Mouse (Mus musculus) lung, postnatal 25 days (tissue): ENCODE data around the gene Col27a1.

ENCODE experiments used
- DNase-seq: peaks from one replicate; pipeline ENCODE4 v3.0.0; 2022; ENCODE audit warnings: low spot score

The Col27a1 gene

DNA sequence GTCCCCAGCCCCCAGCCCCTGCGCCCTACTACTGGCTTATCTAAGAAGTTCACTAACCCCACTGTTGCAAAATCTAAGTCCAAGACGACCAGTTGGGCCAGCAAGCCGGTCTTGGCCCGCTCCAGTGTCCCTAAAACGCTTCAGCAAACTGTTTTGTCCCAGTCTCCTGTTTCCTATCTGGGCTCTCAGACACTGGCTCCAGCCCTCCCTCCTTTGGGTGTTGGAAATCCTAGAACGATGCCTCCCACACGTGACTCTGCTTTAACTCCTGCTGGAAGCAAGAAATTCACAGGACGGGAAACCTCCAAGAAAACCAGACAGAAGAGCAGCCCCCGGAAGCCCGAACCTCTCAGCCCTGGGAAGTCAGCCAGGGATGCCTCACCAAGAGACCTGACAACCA, 11.6 kb downstream of the Col27a1 start:
- no peak for DNase-seq

DNA sequence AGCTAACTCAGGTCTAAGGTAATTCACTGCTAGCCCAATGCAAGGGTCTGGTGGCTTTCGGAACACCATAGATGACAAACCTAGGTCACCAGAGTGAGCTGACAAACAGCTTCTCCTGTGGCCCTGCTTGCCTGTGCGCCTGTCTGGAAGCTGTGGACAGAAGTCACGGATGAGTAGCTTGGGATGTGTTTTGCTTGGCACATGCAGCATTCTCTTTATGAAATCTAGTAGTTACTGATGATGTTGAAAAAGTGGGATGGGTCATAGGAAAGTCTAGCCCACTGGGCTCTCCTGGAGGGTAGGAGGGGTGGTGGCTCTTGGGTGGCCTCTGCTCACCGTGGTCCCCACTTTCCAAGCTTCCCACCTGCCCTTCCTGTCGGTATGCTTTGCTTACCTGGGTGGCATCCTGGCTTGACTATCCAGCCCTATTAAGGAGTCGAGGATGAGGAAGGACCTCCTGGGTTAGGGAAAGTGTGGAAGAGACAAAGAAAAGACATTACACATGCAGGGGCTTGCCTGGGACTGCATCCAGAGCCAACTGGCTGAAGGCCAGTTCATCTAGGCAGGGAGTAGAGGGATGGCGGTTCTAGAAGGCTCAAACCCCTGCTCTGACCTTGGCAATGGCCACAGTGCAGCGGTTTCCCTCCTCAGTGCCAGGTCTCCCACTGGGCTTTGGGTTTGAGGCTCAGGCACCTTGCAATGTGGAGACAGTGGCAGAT, 12.5 kb downstream of the Col27a1 start:
- no peak for DNase-seq

DNA sequence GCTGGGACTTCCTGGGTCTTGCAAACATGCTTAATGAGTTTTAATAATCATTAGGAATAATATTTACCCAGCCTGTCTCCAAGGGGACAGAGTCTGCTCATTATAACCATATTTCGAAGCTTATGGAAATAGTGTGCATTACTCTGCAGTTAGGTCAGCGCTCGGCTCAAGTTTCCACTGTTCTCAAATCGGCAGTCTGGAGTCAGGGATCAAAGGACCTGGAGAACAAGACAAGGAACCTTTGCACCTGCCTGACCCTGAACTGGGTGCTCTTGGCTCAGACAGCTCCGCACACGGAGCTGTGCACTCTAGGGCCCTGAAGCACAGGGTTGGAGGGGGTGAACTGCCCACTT, 13.1 kb downstream of the Col27a1 start:
- no peak for DNase-seq

DNA sequence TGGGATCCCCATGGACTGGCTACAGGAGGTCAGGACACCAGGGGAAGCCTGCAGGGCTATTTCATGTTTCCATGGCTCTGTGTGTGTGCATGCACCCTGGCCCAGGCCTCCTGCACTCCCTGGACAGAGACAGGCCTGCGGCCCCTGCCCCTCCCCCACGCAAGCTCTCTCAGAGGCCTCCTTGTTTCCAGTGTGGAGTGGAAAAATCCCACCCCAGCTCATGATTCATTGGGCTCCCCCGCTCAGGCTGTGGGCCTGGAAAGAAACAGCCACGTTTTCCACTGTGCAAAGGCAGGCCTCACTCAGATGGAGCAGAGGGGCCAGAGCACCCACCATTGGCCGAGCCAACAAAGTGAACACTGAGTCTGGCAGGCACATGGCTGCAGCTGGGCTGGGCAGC, 15.1 kb downstream of the Col27a1 start:
- no peak for DNase-seq

DNA sequence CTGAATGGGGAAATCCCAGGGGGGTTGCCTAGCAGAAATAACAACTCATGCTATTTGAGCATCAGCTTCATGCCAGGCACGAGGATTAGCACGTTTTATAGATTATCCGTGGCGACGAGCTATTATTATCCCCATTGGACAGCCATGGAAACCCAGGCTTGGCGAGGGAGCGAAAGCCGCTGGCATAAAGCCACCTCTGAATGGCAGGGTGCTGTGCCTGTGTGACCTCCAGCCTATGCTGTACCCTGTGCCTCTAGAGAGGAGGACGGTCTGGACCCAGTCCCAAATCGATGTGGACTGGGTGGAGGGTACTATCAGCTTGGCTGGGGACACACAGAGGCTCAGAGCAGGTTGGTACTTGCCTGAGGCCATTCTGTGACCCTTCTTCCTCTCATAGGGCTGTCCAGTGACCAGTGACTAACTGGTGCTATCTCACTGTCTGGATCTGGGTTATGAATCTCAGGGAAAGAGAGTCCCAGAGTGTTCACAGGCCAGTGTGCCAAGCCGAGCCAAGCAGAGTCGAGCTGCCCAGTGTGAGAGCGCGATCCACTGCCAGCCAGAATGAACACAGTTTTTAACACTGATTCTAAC, 16.3 kb downstream of the Col27a1 start:
- DNase-seq: no peak

DNA sequence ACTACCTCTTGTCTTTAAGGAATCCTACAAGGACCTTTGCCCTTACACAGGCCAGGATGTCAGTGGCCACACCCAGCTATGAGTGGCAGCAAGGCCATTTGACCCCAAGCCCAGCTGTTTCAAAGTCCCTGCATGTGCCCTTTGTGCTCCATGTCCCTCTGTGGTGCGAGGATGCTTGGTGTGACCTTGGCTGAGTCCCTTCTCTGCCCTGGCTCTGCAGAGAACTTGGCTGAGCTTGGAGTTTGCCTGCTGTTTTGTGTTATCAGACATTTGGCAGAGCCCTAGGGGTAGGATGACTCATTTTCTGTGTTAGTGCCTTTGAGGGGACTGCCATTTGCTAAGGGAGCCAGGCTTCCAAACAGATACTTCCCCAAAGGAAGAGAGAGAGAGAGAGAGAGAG, 17.3 kb downstream of the Col27a1 start:
- DNase-seq: peak; percentile 49

DNA sequence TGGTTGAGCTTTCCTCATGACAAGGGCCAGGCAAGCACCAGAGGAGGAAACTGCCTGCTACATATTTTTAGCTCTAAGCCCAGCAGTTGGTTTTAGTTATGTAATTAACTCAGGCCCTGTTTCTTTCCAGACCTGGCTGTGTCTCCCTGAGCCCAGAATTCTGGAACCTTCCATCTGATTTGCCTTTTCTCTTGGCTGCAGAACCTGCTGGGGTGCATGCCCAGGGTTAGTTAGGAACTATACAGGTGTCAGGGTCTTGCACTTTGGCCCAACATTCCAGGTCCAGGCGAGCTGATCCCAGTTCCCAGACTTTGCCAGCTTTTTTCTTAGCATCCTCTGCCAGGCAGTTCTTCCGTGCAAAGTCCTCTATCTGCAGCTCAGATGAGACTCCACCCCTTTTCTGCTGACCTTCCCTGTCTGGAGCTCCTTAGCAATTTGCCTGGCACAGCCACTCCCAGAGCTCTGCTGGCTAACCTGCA, 18.8 kb downstream of the Col27a1 start:
- no peak for DNase-seq

DNA sequence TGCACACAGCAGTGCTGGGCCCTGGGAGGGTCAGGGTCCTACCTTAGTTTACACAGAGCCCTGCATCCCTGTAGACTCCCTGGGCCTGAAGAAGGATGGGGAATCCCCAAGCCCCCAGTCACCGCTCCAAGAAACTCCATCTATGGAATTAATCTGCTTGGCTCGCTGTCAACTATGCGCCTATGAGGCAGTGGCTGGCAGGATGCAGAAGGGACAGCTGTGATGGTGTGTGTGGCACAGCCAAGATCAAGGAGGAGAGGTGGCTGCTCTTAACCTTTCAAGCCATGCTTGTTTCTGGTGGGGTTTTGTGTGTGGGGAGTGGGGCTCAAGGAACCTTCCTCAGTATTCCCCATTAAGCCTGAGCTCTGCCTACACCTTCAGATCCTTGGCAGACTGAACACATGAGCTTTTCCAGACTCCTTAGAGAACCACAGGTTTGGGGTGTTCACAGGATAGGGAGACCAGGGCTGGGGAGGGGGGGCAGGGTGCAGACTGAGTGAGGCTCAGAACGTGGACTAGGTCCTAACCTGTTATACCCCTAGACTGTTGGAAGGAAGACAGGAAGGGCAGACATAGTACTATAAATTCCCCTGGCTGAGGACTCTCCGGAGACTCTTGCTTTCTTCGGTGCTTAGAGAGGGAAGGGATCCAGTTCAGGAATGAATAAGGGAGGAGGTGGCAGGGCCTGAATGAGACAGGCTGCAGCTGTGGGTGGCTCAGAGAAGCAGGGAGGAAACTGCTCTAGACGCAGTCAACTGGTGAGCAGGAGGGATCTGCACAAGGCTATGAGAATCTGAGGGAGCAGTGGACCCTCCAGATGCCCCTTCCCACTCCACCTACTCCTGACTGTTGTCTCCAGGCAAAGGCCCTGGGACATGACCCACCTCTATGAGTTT, 20.0 kb downstream of the Col27a1 start:
- no peak for DNase-seq

DNA sequence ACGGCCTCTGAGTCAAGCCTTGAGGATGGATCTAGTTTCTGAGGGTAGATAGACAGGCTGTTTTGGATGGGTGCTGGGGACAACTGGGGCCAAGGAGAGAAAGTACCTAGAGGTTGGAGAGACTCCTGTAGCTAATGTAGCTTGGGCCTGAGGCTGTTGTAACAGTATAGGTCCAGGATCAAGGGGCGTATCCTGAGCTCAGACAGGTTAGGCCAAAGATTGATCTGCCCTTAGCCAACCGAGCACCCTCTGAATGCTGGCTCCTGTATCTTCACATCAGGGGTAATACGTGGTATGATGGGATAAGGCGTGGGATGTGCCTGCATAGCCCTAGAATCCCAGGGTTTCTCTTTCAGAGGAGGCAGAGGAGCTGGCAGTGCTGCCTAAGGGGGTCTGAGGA, 21.0 kb downstream of the Col27a1 start:
- no peak for DNase-seq

DNA sequence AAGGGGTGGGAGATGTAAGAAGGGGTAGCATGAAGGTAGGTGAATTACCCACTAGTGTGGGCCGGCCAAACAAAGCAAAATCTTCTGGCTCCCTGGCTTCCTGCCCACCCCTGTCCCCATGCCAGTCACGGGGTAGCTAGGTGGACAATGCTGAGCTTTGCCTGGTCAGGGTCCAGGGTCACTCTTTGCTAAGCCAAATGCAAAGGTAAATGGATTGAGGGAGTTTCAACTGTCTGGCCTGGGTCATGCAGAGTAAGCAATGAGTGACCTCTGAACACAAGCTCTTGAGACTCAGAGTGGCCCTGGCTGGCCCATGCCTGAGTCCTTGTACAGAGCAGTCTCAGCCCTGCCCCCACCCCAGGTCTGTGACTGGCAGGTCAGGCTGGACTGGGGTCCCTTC, 22.4 kb downstream of the Col27a1 start:
- DNase-seq: no peak

DNA sequence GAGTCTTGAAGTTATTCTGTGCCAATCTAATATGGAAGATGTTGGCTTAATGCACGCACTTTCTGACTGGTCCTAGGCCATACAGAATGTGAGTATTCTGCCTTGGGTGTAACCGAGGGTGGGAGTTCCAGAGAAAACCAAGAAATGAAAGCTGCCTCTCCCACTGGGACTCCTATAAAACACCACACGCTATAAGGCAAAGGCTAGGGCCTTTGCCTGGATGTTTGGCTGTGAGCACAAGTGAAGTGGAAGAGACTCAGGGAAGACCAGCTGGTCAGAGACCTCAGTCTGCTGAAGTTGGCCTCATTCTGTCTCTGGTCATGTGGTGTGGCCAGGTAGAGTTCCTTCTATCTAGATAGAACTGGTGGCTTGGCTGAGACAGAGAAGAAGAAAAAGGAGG, 23.4 kb downstream of the Col27a1 start:
- no peak for DNase-seq

DNA sequence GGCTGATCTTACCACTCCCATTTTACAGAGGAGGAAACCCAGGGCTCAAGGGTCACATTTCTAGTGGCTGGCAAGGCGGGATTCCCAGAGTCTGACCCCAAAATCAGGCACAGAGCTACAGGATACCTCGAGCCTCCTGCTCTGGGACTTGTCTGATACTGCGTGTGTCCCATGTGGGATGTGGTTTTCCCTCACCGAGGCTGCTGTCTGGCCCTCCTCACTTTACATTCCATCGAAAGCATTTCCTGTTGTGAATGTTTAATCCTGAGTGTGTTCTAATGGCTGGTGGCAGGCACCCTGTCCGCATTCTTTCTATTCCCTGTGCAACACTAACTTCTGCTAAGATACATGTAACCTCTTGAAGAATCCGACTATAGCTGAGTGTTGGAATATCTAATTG, 24.3 kb downstream of the Col27a1 start:
- DNase-seq: no peak

DNA sequence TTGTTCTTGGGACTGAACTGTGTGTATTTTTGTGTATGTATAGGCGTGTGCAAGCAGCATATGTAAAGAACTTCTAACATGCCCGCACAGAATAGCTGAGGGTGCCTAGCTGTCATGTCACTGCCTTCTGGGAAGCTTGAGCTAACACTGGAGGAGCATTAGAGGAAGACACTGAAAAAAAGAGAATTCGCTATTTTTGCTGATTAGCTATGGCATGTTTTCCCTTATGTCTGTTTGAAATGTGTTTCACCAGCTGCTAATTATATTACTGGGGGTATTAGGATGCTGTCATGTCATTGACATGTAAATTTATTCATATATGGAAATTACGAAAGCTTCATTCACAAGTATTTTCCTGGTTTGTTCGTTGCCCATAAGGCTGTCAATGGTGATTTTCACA, 24.9 kb downstream of the Col27a1 start:
- DNase-seq: no peak

DNA sequence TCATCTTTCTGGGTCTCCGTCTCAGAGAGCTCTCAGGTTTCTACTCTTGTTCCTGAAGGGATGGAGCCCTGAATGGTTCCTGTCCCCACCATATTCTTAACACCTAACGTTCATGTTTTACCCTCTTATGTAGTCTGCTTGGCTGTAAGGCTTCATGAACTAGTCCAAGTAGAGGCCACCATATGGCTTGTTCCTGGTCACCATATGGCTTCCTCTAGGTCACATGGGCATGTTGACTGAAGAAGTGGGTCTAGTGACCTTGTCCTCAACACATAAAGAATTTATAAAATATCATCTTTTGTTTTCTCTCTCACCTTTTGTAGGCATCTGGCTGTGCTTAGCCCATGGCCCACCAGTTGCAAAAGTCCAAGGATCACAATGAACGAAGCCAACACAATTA, 27.2 kb downstream of the Col27a1 start:
- no peak for DNase-seq

DNA sequence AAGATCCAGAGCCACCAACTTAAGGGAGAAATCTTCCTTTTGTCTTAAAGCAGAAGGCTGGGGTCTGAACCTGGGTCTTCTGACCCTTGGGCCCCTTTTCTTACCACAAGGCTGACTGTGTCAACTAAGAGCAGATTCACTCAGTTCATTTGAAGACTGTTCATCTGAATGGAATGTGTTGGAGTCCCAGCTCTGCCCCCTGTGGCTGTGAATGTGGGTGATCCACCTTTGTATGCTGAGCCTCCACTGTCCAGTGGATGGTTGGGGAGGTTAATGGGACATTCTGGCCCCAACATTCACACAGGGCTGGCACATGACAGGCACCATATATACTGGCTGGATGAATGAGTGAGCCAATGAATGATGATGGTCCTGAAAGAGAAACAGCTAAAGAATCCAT, 34.2 kb downstream of the Col27a1 start:
- DNase-seq: no peak

DNA sequence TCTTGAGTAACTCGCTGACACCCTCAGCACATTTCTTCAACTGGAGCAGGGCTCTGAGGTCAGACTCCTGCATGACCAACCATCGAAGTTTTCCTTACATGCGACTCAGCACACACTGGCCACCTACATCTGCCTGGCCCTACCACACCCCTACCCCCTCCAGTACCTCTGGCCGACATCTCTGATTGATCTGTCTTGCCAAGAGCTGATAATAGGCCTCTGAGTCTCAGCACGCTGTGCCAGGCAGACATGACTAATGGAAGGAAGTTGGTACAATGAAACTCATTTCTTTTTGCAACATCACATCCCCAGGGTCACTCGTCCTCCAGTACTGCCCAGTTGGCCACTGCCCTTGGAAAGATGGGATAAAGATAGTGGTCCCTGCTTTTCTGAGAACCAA, 35.1 kb downstream of the Col27a1 start:
- no peak for DNase-seq

DNA sequence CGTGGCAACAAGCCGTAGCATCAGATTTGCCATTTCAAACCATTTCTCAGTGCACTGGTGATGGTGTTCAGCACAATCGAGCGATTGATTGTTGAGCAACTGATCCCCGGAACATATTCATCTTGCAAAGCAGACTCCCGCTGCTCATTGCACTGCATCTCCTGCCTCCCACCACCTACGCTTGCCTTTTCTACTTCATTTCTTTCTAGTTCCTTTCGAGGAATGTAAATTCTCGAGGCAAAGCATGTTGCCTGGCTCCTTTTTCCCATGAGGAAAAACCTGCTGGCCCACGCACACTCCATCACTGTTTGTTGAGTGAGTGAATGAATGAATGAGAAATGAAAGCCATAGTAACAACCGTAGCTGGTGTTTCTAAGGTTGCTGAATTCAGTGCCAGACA, 38.0 kb downstream of the Col27a1 start:
- no peak for DNase-seq

DNA sequence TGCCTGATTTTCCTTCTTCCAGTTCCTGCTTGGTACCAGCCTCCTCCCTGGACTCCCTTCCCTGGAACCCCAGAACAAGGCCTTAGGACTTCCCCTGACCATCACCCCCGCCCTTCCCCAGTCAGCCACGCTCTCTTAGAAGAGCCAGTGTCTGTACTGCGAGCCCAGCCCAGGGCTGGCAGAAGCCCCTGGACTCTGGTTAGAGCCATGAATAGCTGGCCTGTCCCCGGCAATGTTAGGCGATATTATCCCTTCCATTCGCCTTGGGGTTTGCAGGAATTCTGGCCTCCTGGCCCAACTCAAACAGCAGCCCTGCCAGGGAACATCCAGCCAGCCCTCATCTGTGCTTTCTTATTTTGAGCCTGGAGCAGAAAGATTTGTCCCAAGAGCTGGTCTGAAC, 39.9 kb downstream of the Col27a1 start:
- no peak for DNase-seq

DNA sequence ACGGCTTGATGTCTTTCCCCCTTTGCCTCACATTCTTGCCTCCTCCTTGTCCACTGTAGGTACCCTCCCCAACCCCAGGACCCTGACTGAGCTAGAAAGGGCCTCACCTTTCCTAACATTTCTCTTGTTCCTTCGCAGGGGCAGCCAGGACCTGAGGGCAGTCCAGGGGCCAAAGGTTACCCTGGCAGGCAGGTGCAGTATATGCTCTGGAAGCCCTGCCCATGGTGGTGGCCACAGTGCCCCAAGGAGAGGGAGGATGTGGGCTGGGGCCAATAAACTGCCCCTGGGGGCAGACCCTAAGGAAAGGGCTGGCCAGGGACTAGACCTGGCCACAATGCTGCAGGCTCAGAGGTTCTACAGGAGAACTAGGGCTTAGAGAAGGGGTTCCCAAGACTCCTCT, 40.3 kb downstream of the Col27a1 start:
- DNase-seq: no peak

DNA sequence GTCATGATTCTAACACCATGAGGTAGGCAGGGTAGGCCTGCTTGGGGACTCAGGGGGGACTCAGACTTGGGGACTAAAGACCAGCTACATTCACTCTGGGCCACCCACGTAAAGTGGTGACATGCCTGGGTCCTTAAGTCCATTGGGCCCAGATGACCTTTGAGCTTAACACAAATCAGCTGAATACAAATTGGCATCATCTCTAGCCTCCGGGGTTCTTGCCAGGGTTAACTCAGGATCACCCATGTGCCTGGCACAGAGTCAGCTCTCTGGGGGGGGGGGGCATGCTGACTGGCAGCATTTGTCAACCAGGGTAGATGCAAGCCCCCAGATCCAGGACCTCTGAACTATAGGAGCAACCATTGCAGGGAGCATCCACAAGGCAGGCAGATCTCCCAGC, 42.6 kb downstream of the Col27a1 start:
- no peak for DNase-seq

DNA sequence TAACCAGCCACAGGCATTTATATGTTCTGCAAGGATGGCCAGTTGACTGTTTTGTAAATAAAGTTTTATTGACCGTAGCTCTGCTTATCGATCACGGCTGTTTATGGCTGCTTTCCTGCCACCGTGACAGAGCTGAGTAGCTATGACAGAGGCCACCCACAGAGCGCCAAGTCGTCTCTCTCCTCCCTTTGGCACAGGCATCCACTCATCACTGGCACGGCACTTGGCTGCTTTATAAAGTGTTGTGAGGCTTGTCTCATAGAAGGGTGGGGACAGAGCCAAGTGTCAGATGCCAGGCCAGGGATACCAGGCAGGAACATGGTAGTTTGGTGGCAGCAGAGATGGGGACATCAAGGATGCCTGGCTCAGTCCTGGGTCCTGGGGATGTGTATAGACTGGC, 43.5 kb downstream of the Col27a1 start:
- no peak for DNase-seq

DNA sequence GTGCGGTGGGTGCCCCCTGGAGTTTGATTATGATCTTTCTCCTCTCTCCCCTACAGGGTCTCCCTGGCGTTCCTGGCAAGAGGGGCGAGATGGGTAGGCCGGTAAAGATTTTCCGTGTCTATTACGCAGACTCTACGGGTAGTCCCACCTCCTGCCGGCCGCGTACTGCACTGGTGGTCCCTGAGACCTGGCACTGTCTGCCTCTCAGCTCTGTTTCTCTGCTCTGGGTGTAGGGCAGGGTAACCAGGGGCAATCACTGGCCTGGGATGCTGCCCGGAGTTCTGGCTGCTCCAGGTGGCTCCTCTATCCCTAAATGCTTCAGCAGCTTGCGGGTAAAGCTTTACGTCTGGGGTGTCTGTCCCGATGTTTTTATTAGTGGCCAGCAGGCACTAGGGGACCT, 44.3 kb downstream of the Col27a1 start:
- no peak for DNase-seq

DNA sequence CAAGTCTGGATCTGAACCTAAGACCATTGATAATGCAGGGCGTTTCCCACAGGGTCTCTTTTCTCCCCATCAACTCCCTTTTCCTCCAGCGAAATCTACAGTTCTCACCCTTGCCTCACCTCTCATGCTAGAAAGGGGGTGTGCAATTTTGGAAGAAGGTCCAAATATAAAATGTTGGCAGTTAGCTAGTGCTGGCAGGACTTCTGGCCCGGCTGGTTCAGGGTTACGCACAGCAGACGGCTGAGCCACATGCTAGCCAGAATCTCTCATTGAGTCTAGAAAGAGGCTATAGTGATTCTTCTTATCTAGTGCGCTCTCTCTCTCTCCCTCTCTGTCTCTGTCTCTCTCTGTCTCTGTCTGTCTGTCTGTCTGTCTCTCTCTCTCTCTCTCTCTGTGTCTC, 45.3 kb downstream of the Col27a1 start:
- no peak for DNase-seq
